ENCODE assay signal across 12 mouse cellular contexts in genomic region chr11:69714636-69715329, GRCm38 (mm10). TPM values are rescaled to one million over a fixed set of nuclear protein-coding genes. Genes with fewer than 3 reads are reported as not detected.
DNase-seq lines count a peak whose midpoint lies in the region; ATAC-seq and TF ChIP-seq lines count a peak whose summit lies in the region.
"Had no signal": no experiment of that assay in that cellular context is flagged by ENCODE, and none has a peak within 500 bp of the region (broad histone marks: within the 10 kb centered on the region; RNA-seq: fewer than 3 reads in every experiment).

No protein-coding gene starts in this region.

- 36% methylated on average over 18 of the region's 18 CpGs for WGBS in embryonic facial prominence, embryonic 12.5 days
- 35% methylated on average over 18 of the region's 18 CpGs for WGBS in kidney, postnatal 0 days

- H3K4me3 ChIP-seq in testis, adult 2 months (ENCODE audit: control insufficient read depth, low read depth, low read length): no peak overlapping the region
- no peak overlapping the region for H3K4me3 ChIP-seq in embryonic facial prominence, embryonic 12.5 days
- H3K4me3 ChIP-seq in kidney, postnatal 0 days (replicated peaks; ENCODE audit: low read depth, low read length): no peak overlapping the region
- H3K4me3 ChIP-seq: megakaryocyte, embryonic 14.5 days had no signal

- H3K9ac ChIP-seq in embryonic facial prominence, embryonic 12.5 days: no peak overlapping the region
- no peak overlapping the region for H3K9ac ChIP-seq in kidney, postnatal 0 days (ENCODE audit: low read depth, low read length)
- H3K9ac ChIP-seq: lung, embryonic 14.5 days had no signal

- H3K9me3 ChIP-seq in embryonic facial prominence, embryonic 12.5 days: no peaks in the 10 kb centered on the region
- no peaks in the 10 kb centered on the region for H3K9me3 ChIP-seq in kidney, postnatal 0 days (replicated peaks; ENCODE audit: low read length)

- DNase-seq in testis, postnatal 10 days (ENCODE audit: low spot score): no peak
- DNase-seq in kidney, postnatal 0 days (ENCODE audit: low spot score): peak; percentile 63
- DNase-seq in yolk sac, embryonic 10.5 days (ENCODE audit: low spot score): peak; percentile 81
- DNase-seq in thymus, postnatal 25 days: no peak
- DNase-seq in gastrocnemius, postnatal 25 days: no peak
- DNase-seq in urinary bladder, adult 18-20 months (ENCODE audit: low spot score in 2 of 2): no peak

- TF ChIP-seq CTCF in testis, adult 2 months (IDR thresholded peaks at IDR 0.05; ENCODE audit: control insufficient read depth, insufficient read depth, insufficient replicate concordance, low read depth, low read length): no peak
- TF ChIP-seq CTCF in kidney, postnatal 0 days (IDR thresholded peaks at IDR 0.05; ENCODE audit: low read depth): no peak

- no peak overlapping the region for H3K4me2 ChIP-seq in embryonic facial prominence, embryonic 12.5 days (replicated peaks)
- H3K4me2 ChIP-seq in kidney, postnatal 0 days (ENCODE audit: low read length): no peak overlapping the region
- H3K4me2 ChIP-seq: lung, embryonic 14.5 days had no signal

- ATAC-seq in embryonic facial prominence, embryonic 12.5 days (ENCODE audit: insufficient number of reproducible peaks, insufficient read depth, low FRiP score, low TSS enrichment): no peak
- peak; percentile 68 for ATAC-seq in kidney, postnatal 0 days (replicated peaks; ENCODE audit: low FRiP score, low read depth)

- TF ChIP-seq POLR2A in testis, adult 2 months (IDR thresholded peaks at IDR 0.05; ENCODE audit: control insufficient read depth, low read depth, low read length): no peak

- H3K27ac ChIP-seq in testis, adult 2 months (ENCODE audit: control insufficient read depth, insufficient read depth, low read depth, low read length): peak overlapping the region; percentile 37; the same call in 1 of the 2 replicates
- 0 out of 2 replicates have a peak overlapping the region, but pooled peaks have one; percentile 36 for H3K27ac ChIP-seq in embryonic facial prominence, embryonic 12.5 days
- H3K27ac ChIP-seq in kidney, postnatal 0 days: peak overlapping the region; percentile 83

- no peaks in the 10 kb centered on the region for H3K27me3 ChIP-seq in testis, adult 2 months (ENCODE audit: control insufficient read depth, insufficient read depth, low read length)
- no peaks in the 10 kb centered on the region for H3K27me3 ChIP-seq in embryonic facial prominence, embryonic 12.5 days
- H3K27me3 ChIP-seq in kidney, postnatal 0 days (ENCODE audit: insufficient read depth, low read length): no peaks in the 10 kb centered on the region

- no peaks in the 10 kb centered on the region for H3K36me3 ChIP-seq in testis, adult 2 months (ENCODE audit: control insufficient read depth, insufficient read depth, low read length)
- H3K36me3 ChIP-seq in embryonic facial prominence, embryonic 12.5 days: no peaks in the 10 kb centered on the region
- H3K36me3 ChIP-seq in kidney, postnatal 0 days (ENCODE audit: insufficient read depth, low read length): no peaks in the 10 kb centered on the region

- H3K4me1 ChIP-seq in testis, adult 2 months (ENCODE audit: control insufficient read depth, insufficient read depth, low read length): peaks cover 4% of the 10 kb centered on the region
- peaks cover 29% of the 10 kb centered on the region for H3K4me1 ChIP-seq in embryonic facial prominence, embryonic 12.5 days
- H3K4me1 ChIP-seq in kidney, postnatal 0 days (replicated peaks; ENCODE audit: insufficient read depth, low read length): no peaks in the 10 kb centered on the region

RNA-seq across cellular contexts. Expression of gene Tnfsfm13, which starts 18.9 kb away (rescaled TPM):
- polyA plus RNA-seq in testis, adult 2 months (2012; rRNA removed): 1.3 and 1.9 TPM in 2 replicates
- polyA plus RNA-seq in embryonic facial prominence, embryonic 12.5 days (2016; fragmentation: Nextera tagmentation; extraction: Ambion mirVana): 2.5 and 3.5 TPM in 2 replicates
- polyA plus RNA-seq in kidney, postnatal 0 days (2015; fragmentation: Nextera tagmentation; extraction: Ambion mirVana): 8.0 and 8.4 TPM in 2 replicates
- 1 to 10 TPM in 1 of 2 experiments, under 1 TPM in 1; 0.87 to 2.1 TPM for total RNA-seq in gastrocnemius, postnatal 25 days (2021)

RNA-seq across cellular contexts. Expression of gene Tnfsf12, which starts 19.1 kb away (rescaled TPM):
- 2.9 and 3.3 TPM in 2 replicates for polyA plus RNA-seq in testis, adult 2 months (2012; rRNA removed)
- polyA plus RNA-seq in embryonic facial prominence, embryonic 12.5 days (2016; fragmentation: Nextera tagmentation; extraction: Ambion mirVana): 3.1 and 3.9 TPM in 2 replicates
- polyA plus RNA-seq in kidney, postnatal 0 days (2015; fragmentation: Nextera tagmentation; extraction: Ambion mirVana): 14.1 and 15.8 TPM in 2 replicates
- 10 to 100 TPM in 1 of 2 experiments, 1 to 10 TPM in 1; 8.3 to 11.6 TPM for total RNA-seq in gastrocnemius, postnatal 25 days (2021)

RNA-seq across cellular contexts. Expression of gene Tnfsf13, which starts 29.2 kb away (rescaled TPM):
- 4.2 and 5.6 TPM in 2 replicates for polyA plus RNA-seq in testis, adult 2 months (2012; rRNA removed)
- polyA plus RNA-seq in embryonic facial prominence, embryonic 12.5 days (2016; fragmentation: Nextera tagmentation; extraction: Ambion mirVana): 0.50 TPM in 2 replicates
- polyA plus RNA-seq in kidney, postnatal 0 days (2015; fragmentation: Nextera tagmentation; extraction: Ambion mirVana): 0.43 and 0.89 TPM in 2 replicates
- 1 to 10 TPM in 1 of 2 experiments, under 1 TPM in 1; 0.67 to 1.5 TPM for total RNA-seq in gastrocnemius, postnatal 25 days (2021)
- polyA plus RNA-seq: neural tube, embryonic 11.5 days; stomach, embryonic 14.5 days had no signal

RNA-seq across cellular contexts. Expression of gene Senp3, which starts 32.9 kb away (rescaled TPM):
- 54.7 and 67.6 TPM in 2 replicates for polyA plus RNA-seq in testis, adult 2 months (2012; rRNA removed)
- 134 and 147 TPM in 2 replicates for polyA plus RNA-seq in embryonic facial prominence, embryonic 12.5 days (2016; fragmentation: Nextera tagmentation; extraction: Ambion mirVana)
- polyA plus RNA-seq in kidney, postnatal 0 days (2015; fragmentation: Nextera tagmentation; extraction: Ambion mirVana): 52.2 and 59.4 TPM in 2 replicates
- 10 to 100 TPM; 19.1 to 23.5 TPM for total RNA-seq in gastrocnemius, postnatal 25 days (2021)

RNA-seq across cellular contexts. Expression of gene Eif4a1, which starts 42.6 kb away (rescaled TPM):
- polyA plus RNA-seq in testis, adult 2 months (2012; rRNA removed): 166 and 210 TPM in 2 replicates
- 561 and 632 TPM in 2 replicates for polyA plus RNA-seq in embryonic facial prominence, embryonic 12.5 days (2016; fragmentation: Nextera tagmentation; extraction: Ambion mirVana)
- 468 and 493 TPM in 2 replicates for polyA plus RNA-seq in kidney, postnatal 0 days (2015; fragmentation: Nextera tagmentation; extraction: Ambion mirVana)
- 100 to 1,000 TPM in 1 of 2 experiments, 10 to 100 TPM in 1; 99.8 to 102 TPM for total RNA-seq in gastrocnemius, postnatal 25 days (2021)

Comparison
In these comparisons a context has a peak if more than half of its experiments do, and no peak if none do; other contexts are left out.
1. DNase-seq: peak in kidney, postnatal 0 days (single experiment) and yolk sac, embryonic 10.5 days (single experiment); none in testis, postnatal 10 days (single experiment), thymus, postnatal 25 days (single experiment), gastrocnemius, postnatal 25 days (single experiment) and urinary bladder, adult 18-20 months (0 of 2).
2. Peak in every context shown above with its lines, with median percentiles within 50 percentile points of each other: H3K27ac ChIP-seq.